Mouse (Mus musculus): ENCODE measurements around the gene Sertad1.

- TF ChIP-seq TAL1 (conservative IDR thresholded peaks at IDR 0.05; ENCODE audit: low read depth, low read length) (no peak), CTCF (IDR thresholded peaks at IDR 0.05; ENCODE audit: low read depth, low read length) (peak; percentile 94)
These were observed 39.5 kb downstream of the Sertad1 start for GRCm38 (mm10) chr7:27526039-27526827.

Measured in G1E (cell line).